Mouse (Mus musculus): Measurements from ENCODE around the gene Mlycd. TPM values are rescaled to one million over a fixed set of nuclear protein-coding genes. Genes with fewer than 3 reads are reported as not detected.

Gene Mlycd
- polyA plus RNA-seq, 1 experiment from 2014 or later, result 14.0 TPM

GRCm38 (mm10) chr8:119403912-119404311 lies 9.2 kb downstream of the Mlycd start:
- Histone ChIP-seq H3K27me3 (ENCODE audit: insufficient read depth, low read length) (no peaks in the 10 kb centered on the region), H3K27ac (ENCODE audit: low read depth) (no peak overlapping the region), H3K9ac (no peak overlapping the region), H3K9me3 (ENCODE audit: low read depth, low read length) (no peaks in the 10 kb centered on the region), H3K4me3 (ENCODE audit: low read depth, low read length) (no peak overlapping the region), H3K4me2 (no peak overlapping the region), H3K4me1 (ENCODE audit: insufficient read depth) (no peaks in the 10 kb centered on the region), H3K36me3 (ENCODE audit: insufficient read depth) (peaks cover 18% of the 10 kb centered on the region; the same call in 1 of the 2 replicates)
- DNase-seq (no peak), ATAC-seq (ENCODE audit: insufficient read depth) (no peak)
- WGBS, result 74% methylated on average over 10 of the region's 10 CpGs
- no peak for TF ChIP-seq CTCF (IDR thresholded peaks at IDR 0.05; ENCODE audit: low read depth)

- no peak overlapping the region for H3K27ac ChIP-seq (ENCODE audit: low read depth)
- no peak for TF ChIP-seq CTCF (IDR thresholded peaks at IDR 0.05; ENCODE audit: low read depth)
- no peaks in the 10 kb centered on the region for H3K9me3 ChIP-seq (ENCODE audit: low read depth, low read length)
- no peak overlapping the region for H3K4me2 ChIP-seq
- WGBS, result 96% methylated on average over 5 of the region's 5 CpGs
- DNase-seq (no peak), ATAC-seq (ENCODE audit: insufficient read depth) (no peak)
- no peaks in the 10 kb centered on the region for H3K27me3 ChIP-seq (ENCODE audit: insufficient read depth, low read length)
- H3K36me3 ChIP-seq (ENCODE audit: insufficient read depth), result peaks cover 20% of the 10 kb centered on the region; the same call in 1 of the 2 replicates
- H3K9ac ChIP-seq, result no peak overlapping the region
- no peak overlapping the region for H3K4me3 ChIP-seq (ENCODE audit: low read depth, low read length)
- no peaks in the 10 kb centered on the region for H3K4me1 ChIP-seq (ENCODE audit: insufficient read depth)
Observed at GRCm38 (mm10) chr8:119404648-119405047, 10.0 kb downstream of the Mlycd start.

- no peak for ATAC-seq (ENCODE audit: insufficient read depth)
- Histone ChIP-seq H3K27me3 (ENCODE audit: insufficient read depth, low read length) (no peaks in the 10 kb centered on the region), H3K27ac (ENCODE audit: low read depth) (no peak overlapping the region), H3K9ac (no peak overlapping the region), H3K4me3 (ENCODE audit: low read depth, low read length) (no peak overlapping the region), H3K4me2 (no peak overlapping the region), H3K9me3 (ENCODE audit: low read depth, low read length) (no peaks in the 10 kb centered on the region), H3K36me3 (ENCODE audit: insufficient read depth) (peaks cover 32% of the 10 kb centered on the region), H3K4me1 (ENCODE audit: insufficient read depth) (no peaks in the 10 kb centered on the region)
- no peak for DNase-seq
- WGBS, result 65% methylated on average over 8 of the region's 8 CpGs
- TF ChIP-seq CTCF (IDR thresholded peaks at IDR 0.05; ENCODE audit: low read depth), result no peak
Observed at GRCm38 (mm10) chr8:119408311-119408710, 13.6 kb downstream of the Mlycd start.

DNA sequence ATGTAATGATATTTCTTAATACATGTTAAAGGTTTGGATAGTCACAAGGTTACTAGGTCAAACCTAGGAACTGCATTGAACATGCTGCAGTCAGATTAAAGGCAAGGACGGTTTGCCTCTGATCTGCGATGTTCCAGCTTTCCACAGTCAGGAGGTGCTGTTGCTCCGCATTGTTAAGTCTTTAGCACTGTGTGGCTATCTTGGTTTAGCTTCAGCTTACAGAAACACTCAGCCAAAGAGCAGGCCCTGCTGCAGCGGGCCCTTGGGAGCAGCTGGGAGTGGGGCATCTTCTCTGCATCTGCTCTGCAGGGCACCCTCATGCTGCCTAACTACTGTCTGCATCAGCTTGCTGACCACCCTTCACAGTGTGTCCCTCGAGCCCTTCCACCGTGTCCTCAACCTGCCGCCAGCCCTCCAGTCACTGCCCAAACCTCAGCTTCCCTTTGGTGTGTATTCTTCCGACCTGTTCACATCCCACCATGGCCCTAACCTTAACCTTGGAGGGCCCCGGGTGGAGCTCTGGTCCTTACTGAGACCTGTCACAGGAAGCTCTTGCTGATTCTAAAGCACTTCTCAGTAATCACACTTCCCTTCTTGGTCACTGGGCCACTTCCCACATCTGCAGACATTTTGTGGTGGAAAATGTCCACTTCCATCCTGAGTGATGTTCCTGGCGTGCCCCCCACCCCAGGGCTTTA lies 17.5 kb downstream of the Mlycd start:
- H3K4me1 ChIP-seq (ENCODE audit: insufficient read depth), result no peaks in the 10 kb centered on the region
- H3K9ac ChIP-seq, result no peak overlapping the region
- ATAC-seq (ENCODE audit: insufficient read depth) (no peak), DNase-seq (no peak)
- no peak overlapping the region for H3K4me3 ChIP-seq (ENCODE audit: low read depth, low read length)
- no peaks in the 10 kb centered on the region for H3K27me3 ChIP-seq (ENCODE audit: insufficient read depth, low read length)
- WGBS, result 57% methylated on average over 10 of the region's 10 CpGs
- peaks cover 31% of the 10 kb centered on the region for H3K36me3 ChIP-seq (ENCODE audit: insufficient read depth)
- TF ChIP-seq CTCF (IDR thresholded peaks at IDR 0.05; ENCODE audit: low read depth), result 0 out of 2 replicates have a peak, but pooled peaks have one; percentile 29
- H3K27ac ChIP-seq (ENCODE audit: low read depth), result no peak overlapping the region
- H3K9me3 ChIP-seq (ENCODE audit: low read depth, low read length), result no peaks in the 10 kb centered on the region
- no peak overlapping the region for H3K4me2 ChIP-seq

DNA sequence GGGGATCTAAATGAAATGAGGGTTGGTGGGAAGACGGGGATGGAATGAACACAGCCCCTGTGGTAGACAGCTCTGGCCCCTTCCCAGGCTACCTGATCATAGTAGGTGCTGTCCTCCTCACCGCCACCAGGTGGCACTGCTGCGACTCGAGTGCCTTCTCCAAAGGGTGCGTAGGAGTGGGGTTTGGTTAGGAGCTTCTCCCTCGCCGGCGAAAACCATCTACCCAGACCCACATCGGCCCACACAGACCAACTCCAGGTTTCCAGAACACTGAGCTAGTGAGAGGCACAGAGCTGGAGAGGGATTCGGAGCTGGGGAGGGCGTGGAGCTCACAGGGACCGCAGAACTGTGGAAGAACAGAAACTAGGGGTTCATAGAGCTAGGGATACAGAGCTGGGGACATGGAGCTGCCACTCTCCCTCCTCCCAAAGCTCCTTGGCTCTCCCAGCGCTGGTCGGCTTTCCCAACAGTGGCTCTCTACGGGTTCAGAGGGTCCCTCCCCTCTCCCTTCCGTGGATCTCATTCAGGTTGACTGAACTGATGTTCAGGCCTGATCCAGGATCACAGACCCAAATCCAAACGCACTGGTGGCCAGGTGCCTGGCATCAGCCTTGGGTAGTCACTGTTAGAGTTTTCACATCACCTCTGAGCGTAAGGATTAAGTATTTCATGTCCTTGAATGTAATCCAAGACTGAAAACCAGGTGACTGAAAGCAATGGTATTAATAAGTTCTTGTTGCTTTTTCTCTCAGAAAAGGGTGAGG lies 18.2 kb downstream of the Mlycd start:
- H3K4me1 ChIP-seq (ENCODE audit: insufficient read depth), result no peaks in the 10 kb centered on the region
- peak; percentile 96 for TF ChIP-seq CTCF (IDR thresholded peaks at IDR 0.05; ENCODE audit: low read depth)
- peak; percentile 87 for ATAC-seq (ENCODE audit: insufficient read depth)
- peaks cover 23% of the 10 kb centered on the region for H3K36me3 ChIP-seq (ENCODE audit: insufficient read depth)
- H3K27ac ChIP-seq (ENCODE audit: low read depth), result no peak overlapping the region
- peak; percentile 90 for DNase-seq
- peak overlapping the region; percentile 51 for H3K4me2 ChIP-seq
- WGBS, result 13% methylated on average over 18 of the region's 18 CpGs
- H3K9ac ChIP-seq, result peak overlapping the region; percentile 45; the same call in 1 of the 2 replicates
- no peaks in the 10 kb centered on the region for H3K9me3 ChIP-seq (ENCODE audit: low read depth, low read length)
- H3K27me3 ChIP-seq (ENCODE audit: insufficient read depth, low read length), result no peaks in the 10 kb centered on the region
- no peak overlapping the region for H3K4me3 ChIP-seq (ENCODE audit: low read depth, low read length)

DNA sequence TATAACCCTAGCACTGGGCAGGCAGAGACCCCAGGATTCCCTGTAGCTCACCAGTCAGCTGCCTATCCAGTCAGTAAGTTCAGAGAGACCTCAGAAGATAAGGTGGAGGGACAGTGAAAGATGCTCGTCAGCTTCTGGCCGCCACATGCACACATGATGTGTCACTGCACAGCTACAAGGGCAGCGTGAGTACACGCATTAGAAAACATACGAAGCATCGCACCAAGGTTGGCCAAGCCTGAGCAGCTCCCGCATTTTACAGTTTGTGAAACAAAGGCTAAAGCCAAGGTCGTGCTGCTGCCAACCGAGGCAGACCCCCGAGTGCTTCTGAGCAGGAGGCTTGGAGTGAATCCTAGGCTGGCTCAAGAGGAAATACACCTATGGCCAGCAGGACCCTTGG lies 18.9 kb downstream of the Mlycd start:
- H3K36me3 ChIP-seq (ENCODE audit: insufficient read depth), result peaks cover 17% of the 10 kb centered on the region
- ATAC-seq (ENCODE audit: insufficient read depth), result no peak
- H3K4me3 ChIP-seq (ENCODE audit: low read depth, low read length), result no peak overlapping the region
- TF ChIP-seq CTCF (IDR thresholded peaks at IDR 0.05; ENCODE audit: low read depth), result no peak
- H3K9ac ChIP-seq, result no peak overlapping the region
- no peak for DNase-seq
- no peak overlapping the region for H3K27ac ChIP-seq (ENCODE audit: low read depth)
- H3K27me3 ChIP-seq (ENCODE audit: insufficient read depth, low read length), result no peaks in the 10 kb centered on the region
- H3K4me2 ChIP-seq, result no peak overlapping the region
- 77% methylated on average over 10 of the region's 10 CpGs for WGBS
- no peaks in the 10 kb centered on the region for H3K9me3 ChIP-seq (ENCODE audit: low read depth, low read length)
- H3K4me1 ChIP-seq (ENCODE audit: insufficient read depth), result no peaks in the 10 kb centered on the region

GRCm38 (mm10) chr8:119420318-119420717 lies 25.6 kb downstream of the Mlycd start:
- no peaks in the 10 kb centered on the region for H3K36me3 ChIP-seq (ENCODE audit: insufficient read depth)
- no peak overlapping the region for H3K27ac ChIP-seq (ENCODE audit: low read depth)
- H3K9ac ChIP-seq, result no peak overlapping the region
- ATAC-seq (ENCODE audit: insufficient read depth) (no peak), DNase-seq (no peak)
- H3K4me3 ChIP-seq (ENCODE audit: low read depth, low read length), result no peak overlapping the region
- H3K9me3 ChIP-seq (ENCODE audit: low read depth, low read length), result no peaks in the 10 kb centered on the region
- 64% methylated on average over 7 of the region's 7 CpGs for WGBS
- no peak overlapping the region for H3K4me2 ChIP-seq
- H3K4me1 ChIP-seq (ENCODE audit: insufficient read depth), result 0 out of 2 replicates have a peak, but pooled peaks cover 2% of the 10 kb centered on the region
- H3K27me3 ChIP-seq (ENCODE audit: insufficient read depth, low read length), result no peaks in the 10 kb centered on the region
- TF ChIP-seq CTCF (IDR thresholded peaks at IDR 0.05; ENCODE audit: low read depth), result no peak
